Mouse (Mus musculus): Measurements from ENCODE around the gene Prr29.

Gene Prr29

GRCm38 (mm10) chr11:106410507-106410906 lies 45.2 kb downstream of the Prr29 start:
- no peak for DNase-seq

- DNase-seq: no peak
Measured at GRCm38 (mm10) chr11:106411157-106411556, 45.9 kb downstream of the Prr29 start.

- DNase-seq: no peak
Measured at GRCm38 (mm10) chr11:106412641-106413360, 47.5 kb downstream of the Prr29 start.

GRCm38 (mm10) chr11:106416331-106416730 lies 51.1 kb downstream of the Prr29 start:
- DNase-seq: no peak

- no peak for DNase-seq
Measured at GRCm38 (mm10) chr11:106417860-106418259, 52.6 kb downstream of the Prr29 start.

- peak; percentile 85 for DNase-seq
Measured at GRCm38 (mm10) chr11:106418622-106419196, 53.4 kb downstream of the Prr29 start.

- no peak for DNase-seq
Measured at GRCm38 (mm10) chr11:106419262-106420102, 54.2 kb downstream of the Prr29 start.

- DNase-seq: no peak
Measured at GRCm38 (mm10) chr11:106425201-106425600, 59.9 kb downstream of the Prr29 start.

- no peak for DNase-seq
Measured at GRCm38 (mm10) chr11:106426447-106426846, 61.2 kb downstream of the Prr29 start.

Measured in thymus, postnatal 25 days (tissue).